Mouse (Mus musculus): Measurements from ENCODE around the gene Pcdh15. TPM values are rescaled to one million over a fixed set of nuclear protein-coding genes. Genes with fewer than 3 reads are reported as not detected.
A peak's percentile ranks its signal among the peaks of the same experiment; 100 is the strongest.

The Pcdh15 gene
- polyA plus RNA-seq (2012; rRNA removed) = 2.0 and 2.5 TPM in 2 replicates

DNA sequence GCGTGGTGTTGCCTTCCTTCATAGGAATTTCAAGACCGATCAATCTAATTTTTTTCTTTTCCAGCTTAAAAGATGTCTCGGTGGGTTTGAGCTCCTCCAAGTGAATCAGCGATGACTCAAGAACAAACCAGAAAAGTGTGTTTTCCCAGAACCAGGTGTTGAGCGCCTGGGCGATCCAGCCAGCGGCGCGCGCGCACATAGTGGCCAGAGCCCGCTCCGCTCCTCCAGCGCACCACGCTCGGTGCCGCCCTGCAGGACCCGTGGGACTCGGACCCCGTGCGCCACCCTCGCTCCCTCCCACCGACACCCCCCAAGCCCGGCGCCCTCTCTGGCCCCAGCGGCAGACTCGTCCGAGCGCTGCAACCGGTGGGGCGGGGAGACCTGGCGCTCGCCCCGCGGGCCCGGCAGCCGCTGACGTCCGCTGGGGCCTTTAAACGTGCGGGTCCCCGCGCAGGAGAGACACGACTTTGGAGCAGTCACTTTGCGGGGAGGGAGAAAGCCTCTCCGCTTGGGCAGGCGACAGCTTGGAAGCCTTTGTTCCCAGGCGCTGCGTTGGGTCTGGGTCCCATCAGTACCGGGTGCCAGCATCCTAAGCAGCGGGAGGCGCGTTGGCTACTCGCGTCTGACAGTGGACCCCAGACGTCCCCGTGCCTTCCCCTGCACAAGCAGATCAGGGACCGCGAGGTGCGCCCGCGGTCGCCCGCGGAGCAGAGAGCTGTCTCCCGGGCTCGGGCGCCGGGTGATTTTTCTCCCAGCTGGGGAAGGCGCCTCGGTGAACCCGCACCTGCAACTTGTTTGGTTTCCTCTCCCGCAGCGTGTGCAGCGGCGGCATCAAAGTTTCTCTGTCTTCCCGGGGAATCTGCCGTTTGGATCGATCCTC lies at the start of gene Pcdh15:
TSS of gene Pcdh15 (plus strand) at position 377 of the 880 bp plus-strand sequence.
- H3K27me3 ChIP-seq (ENCODE audit: control insufficient read depth, insufficient read depth, low read length) = no peaks in the 10 kb centered on the region

DNA sequence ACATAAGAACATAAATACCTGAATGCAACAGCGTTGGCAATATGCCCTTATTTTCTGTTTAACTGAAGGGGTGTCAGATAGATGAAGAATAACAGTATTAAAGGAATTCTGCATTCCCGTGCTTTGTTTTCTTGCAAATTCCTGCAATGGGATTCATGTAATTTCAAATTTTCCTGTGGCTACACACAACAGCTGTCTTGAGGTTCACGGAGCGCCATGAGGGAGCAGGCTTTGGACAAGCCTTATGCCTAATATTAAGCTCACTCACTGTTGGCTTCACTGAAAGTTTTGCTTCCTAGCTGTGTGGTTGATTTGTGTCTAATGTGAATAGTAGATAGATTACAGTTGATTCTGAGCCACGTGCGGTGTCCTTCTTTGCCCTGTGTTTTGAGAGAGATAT lies 47.1 kb upstream of the Pcdh15 start:
- Histone ChIP-seq H3K4me1 (ENCODE audit: control insufficient read depth, insufficient read depth, low read length) (no peaks in the 10 kb centered on the region), H3K4me3 (ENCODE audit: control insufficient read depth, low read depth, low read length) (no peak overlapping the region), H3K27me3 (ENCODE audit: control insufficient read depth, insufficient read depth, low read length) (no peaks in the 10 kb centered on the region), H3K27ac (ENCODE audit: control insufficient read depth, insufficient read depth, low read depth, low read length) (no peak overlapping the region), H3K36me3 (ENCODE audit: control insufficient read depth, insufficient read depth, low read length) (no peaks in the 10 kb centered on the region)
- TF ChIP-seq CTCF (IDR thresholded peaks at IDR 0.05; ENCODE audit: control insufficient read depth, insufficient read depth, insufficient replicate concordance, low read depth, low read length) = no peak

More for the DNA sequence above, at the start of gene Pcdh15:
- Histone ChIP-seq H3K36me3 (ENCODE audit: control insufficient read depth, insufficient read depth, low read length) (no peaks in the 10 kb centered on the region), H3K27ac (ENCODE audit: control insufficient read depth, insufficient read depth, low read depth, low read length) (no peak within 1 kb of the TSS), H3K4me3 (ENCODE audit: control insufficient read depth, low read depth, low read length) (peak within 1 kb of the TSS; percentile 35), H3K4me1 (ENCODE audit: control insufficient read depth, insufficient read depth, low read length) (peaks cover 12% of the 10 kb centered on the region)
- TF ChIP-seq CTCF (IDR thresholded peaks at IDR 0.05; ENCODE audit: control insufficient read depth, insufficient read depth, insufficient replicate concordance, low read depth, low read length) (no peak), POLR2A (IDR thresholded peaks at IDR 0.05; ENCODE audit: control insufficient read depth, low read depth, low read length) (no peak)

DNA sequence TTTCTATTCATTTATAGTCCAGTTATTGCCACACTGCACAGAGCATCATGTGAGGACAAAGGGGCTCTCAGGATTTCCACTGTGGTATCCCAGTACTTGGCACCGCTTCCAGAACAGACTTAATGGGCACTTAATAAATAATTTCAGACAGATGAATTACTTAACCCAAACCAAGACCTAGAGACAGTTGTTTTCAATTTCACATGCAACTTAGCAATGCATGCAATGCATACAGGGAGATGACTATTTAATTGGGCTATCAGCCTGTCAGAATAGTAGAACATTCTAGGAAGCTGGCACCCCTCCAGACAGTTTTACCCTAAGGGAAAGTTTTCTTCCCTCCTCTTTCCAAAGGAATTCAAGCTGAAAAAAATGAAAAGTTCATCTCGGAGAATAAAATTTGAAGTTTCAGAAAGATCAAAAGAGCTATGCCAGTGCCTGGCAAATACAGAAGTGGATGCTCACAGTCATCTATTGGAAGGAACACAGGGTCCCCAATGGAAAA lies 39.4 kb upstream of the Pcdh15 start:
- no peaks in the 10 kb centered on the region for H3K4me1 ChIP-seq (ENCODE audit: control insufficient read depth, insufficient read depth, low read length)
- no peak overlapping the region for H3K4me3 ChIP-seq (ENCODE audit: control insufficient read depth, low read depth, low read length)
- H3K27me3 ChIP-seq (ENCODE audit: control insufficient read depth, insufficient read depth, low read length) = no peaks in the 10 kb centered on the region
- H3K27ac ChIP-seq (ENCODE audit: control insufficient read depth, insufficient read depth, low read depth, low read length) = no peak overlapping the region
- H3K36me3 ChIP-seq (ENCODE audit: control insufficient read depth, insufficient read depth, low read length) = no peaks in the 10 kb centered on the region
- TF ChIP-seq POLR2A (IDR thresholded peaks at IDR 0.05; ENCODE audit: control insufficient read depth, low read depth, low read length) (no peak), CTCF (IDR thresholded peaks at IDR 0.05; ENCODE audit: control insufficient read depth, insufficient read depth, insufficient replicate concordance, low read depth, low read length) (no peak)

DNA sequence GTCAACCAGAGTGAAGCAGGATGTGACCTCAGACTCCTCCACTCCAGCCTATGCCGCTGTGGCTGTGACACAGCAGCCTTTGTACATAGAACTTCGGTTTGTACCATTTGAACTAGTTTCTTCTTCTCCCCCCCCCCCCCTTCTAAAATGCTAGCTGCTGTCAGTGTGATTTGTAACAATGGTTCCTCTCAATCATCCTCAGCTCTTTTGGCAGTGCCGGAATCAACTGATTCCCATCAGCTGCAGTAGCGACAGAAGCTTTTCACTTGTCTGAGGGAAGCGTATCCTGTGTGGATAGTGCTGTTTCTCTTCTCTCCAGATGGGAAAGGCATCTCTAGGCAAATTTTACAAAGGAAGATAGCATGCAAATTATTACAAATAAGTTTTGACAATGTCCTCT lies 12.4 kb upstream of the Pcdh15 start:
- H3K36me3 ChIP-seq (ENCODE audit: control insufficient read depth, insufficient read depth, low read length) = no peaks in the 10 kb centered on the region
- no peaks in the 10 kb centered on the region for H3K4me1 ChIP-seq (ENCODE audit: control insufficient read depth, insufficient read depth, low read length)
- H3K4me3 ChIP-seq (ENCODE audit: control insufficient read depth, low read depth, low read length) = no peak overlapping the region
- no peak for TF ChIP-seq POLR2A (IDR thresholded peaks at IDR 0.05; ENCODE audit: control insufficient read depth, low read depth, low read length)
- TF ChIP-seq CTCF (IDR thresholded peaks at IDR 0.05; ENCODE audit: control insufficient read depth, insufficient read depth, insufficient replicate concordance, low read depth, low read length) = no peak
- no peaks in the 10 kb centered on the region for H3K27me3 ChIP-seq (ENCODE audit: control insufficient read depth, insufficient read depth, low read length)
- no peak overlapping the region for H3K27ac ChIP-seq (ENCODE audit: control insufficient read depth, insufficient read depth, low read depth, low read length)

DNA sequence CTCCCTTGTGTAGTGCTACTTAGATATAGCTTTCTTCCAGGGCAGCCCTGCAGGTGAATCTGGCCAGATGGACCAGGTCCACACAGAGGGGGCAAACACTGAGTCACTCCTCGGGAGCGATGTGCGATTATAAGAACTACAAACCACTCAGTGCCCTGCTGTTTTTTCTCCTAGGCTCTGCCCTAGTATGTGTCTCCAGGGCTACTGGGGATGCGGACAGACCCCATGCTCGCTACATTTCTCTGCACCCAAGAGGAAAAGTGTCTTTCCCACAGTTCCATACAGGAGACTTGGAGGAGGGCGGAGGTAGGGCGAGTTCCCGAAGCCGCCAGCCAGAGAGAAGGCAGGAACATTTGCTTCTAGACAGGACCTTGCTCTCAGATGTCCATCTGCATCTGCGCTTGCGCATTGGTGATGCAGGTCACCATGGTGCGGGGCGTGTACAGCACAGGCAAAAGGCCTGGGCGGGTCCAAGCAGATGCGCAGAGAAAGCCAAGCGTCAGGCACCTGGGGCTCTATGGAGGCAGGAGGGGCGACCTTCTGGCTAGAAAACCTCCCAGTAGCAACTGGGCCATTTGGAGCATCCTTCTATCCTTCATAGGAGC lies 2.5 kb upstream of the Pcdh15 start:
- Histone ChIP-seq H3K27ac (ENCODE audit: control insufficient read depth, insufficient read depth, low read depth, low read length) (no peak overlapping the region), H3K4me1 (ENCODE audit: control insufficient read depth, insufficient read depth, low read length) (peaks cover 12% of the 10 kb centered on the region), H3K27me3 (ENCODE audit: control insufficient read depth, insufficient read depth, low read length) (no peaks in the 10 kb centered on the region), H3K36me3 (ENCODE audit: control insufficient read depth, insufficient read depth, low read length) (no peaks in the 10 kb centered on the region), H3K4me3 (ENCODE audit: control insufficient read depth, low read depth, low read length) (no peak overlapping the region)
- TF ChIP-seq POLR2A (IDR thresholded peaks at IDR 0.05; ENCODE audit: control insufficient read depth, low read depth, low read length) (no peak), CTCF (IDR thresholded peaks at IDR 0.05; ENCODE audit: control insufficient read depth, insufficient read depth, insufficient replicate concordance, low read depth, low read length) (no peak)

DNA sequence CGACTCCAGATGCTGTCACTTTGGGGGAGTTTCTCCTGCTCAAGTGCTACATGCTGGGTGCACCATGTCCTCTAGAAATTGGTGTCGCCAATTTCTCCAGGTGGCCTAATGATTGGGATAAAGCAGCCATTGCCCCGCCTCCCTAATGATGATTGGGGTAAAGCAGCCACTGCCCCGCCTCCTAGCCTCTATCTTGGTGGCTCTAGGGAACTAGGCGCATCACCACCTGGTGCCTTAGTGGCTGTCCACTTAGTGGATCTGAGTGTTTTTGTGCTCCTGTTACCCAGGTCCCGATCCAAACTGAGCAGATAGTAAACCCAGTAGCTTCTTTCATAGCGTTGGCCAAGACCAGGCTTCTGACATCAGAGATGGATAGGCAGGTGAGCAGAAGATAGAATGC lies 2.0 kb upstream of the Pcdh15 start:
- Histone ChIP-seq H3K36me3 (ENCODE audit: control insufficient read depth, insufficient read depth, low read length) (no peaks in the 10 kb centered on the region), H3K27me3 (ENCODE audit: control insufficient read depth, insufficient read depth, low read length) (no peaks in the 10 kb centered on the region), H3K4me3 (ENCODE audit: control insufficient read depth, low read depth, low read length) (no peak overlapping the region), H3K27ac (ENCODE audit: control insufficient read depth, insufficient read depth, low read depth, low read length) (no peak overlapping the region), H3K4me1 (ENCODE audit: control insufficient read depth, insufficient read depth, low read length) (peaks cover 12% of the 10 kb centered on the region)
- no peak for TF ChIP-seq CTCF (IDR thresholded peaks at IDR 0.05; ENCODE audit: control insufficient read depth, insufficient read depth, insufficient replicate concordance, low read depth, low read length)
- TF ChIP-seq POLR2A (IDR thresholded peaks at IDR 0.05; ENCODE audit: control insufficient read depth, low read depth, low read length) = no peak

DNA sequence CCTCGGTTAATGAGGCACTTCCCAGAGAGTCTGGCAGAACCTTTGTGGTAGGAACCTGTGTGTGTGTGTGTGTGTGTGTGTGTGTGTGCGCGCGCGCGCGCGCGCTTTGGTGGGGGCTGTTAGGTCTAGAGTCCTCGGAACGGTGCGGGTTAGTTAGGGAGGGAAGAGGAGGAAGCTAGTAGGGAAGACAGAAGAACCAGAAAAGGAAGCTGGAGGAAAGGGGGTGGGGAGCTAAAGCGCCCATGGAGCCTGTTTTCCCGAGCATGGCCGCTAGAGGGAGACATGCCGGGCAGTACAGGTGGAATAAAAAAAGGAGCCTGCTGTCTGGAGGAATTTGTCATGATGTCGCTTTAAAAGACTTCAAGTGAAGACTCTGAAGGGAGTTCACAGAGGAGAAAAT lies 1.2 kb upstream of the Pcdh15 start:
- no peaks in the 10 kb centered on the region for H3K27me3 ChIP-seq (ENCODE audit: control insufficient read depth, insufficient read depth, low read length)
- TF ChIP-seq CTCF (IDR thresholded peaks at IDR 0.05; ENCODE audit: control insufficient read depth, insufficient read depth, insufficient replicate concordance, low read depth, low read length) (peak; percentile 72), POLR2A (IDR thresholded peaks at IDR 0.05; ENCODE audit: control insufficient read depth, low read depth, low read length) (no peak)
- no peak overlapping the region for H3K27ac ChIP-seq (ENCODE audit: control insufficient read depth, insufficient read depth, low read depth, low read length)
- H3K4me1 ChIP-seq (ENCODE audit: control insufficient read depth, insufficient read depth, low read length) = peaks cover 12% of the 10 kb centered on the region
- no peak overlapping the region; the same call in 1 of the 2 replicates for H3K4me3 ChIP-seq (ENCODE audit: control insufficient read depth, low read depth, low read length)
- H3K36me3 ChIP-seq (ENCODE audit: control insufficient read depth, insufficient read depth, low read length) = no peaks in the 10 kb centered on the region

All from testis, adult 2 months (tissue).